Mouse (Mus musculus) left cerebral cortex, adult 18-20 months (tissue): Measurements from ENCODE around the gene Mrpl9. TPM values are rescaled to one million over a fixed set of nuclear protein-coding genes. Genes with fewer than 3 reads are reported as not detected.
A peak's percentile ranks its signal among the peaks of the same experiment; 100 is the strongest.

ENCODE experiments used
- DNase-seq, 2 experiments: peaks; one replicate each; pipeline ENCODE4 v3.0.0; 2021 to 2022; ENCODE audit warnings: low spot score in 2 of 2, mixed read lengths in 1 of 2
- total RNA-seq, 2 experiments: library from RNA; stranded (reverse); gene quantifications; 2 replicates each; pipeline ENCODE4 v1.2.3; 2021

Mrpl9 gene
- total RNA-seq, 2 experiments from 2014 or later = 36.9 to 37.1 TPM

GRCm38 (mm10) chr3:94463926-94464578 lies 20.9 kb downstream of the Mrpl9 start:
- DNase-seq = no peak

GRCm38 (mm10) chr3:94465632-94466430 lies 22.7 kb downstream of the Mrpl9 start:
- DNase-seq = peak in 1 of 2 experiments; percentile 72

GRCm38 (mm10) chr3:94468931-94469330 lies 25.8 kb downstream of the Mrpl9 start:
- no peak for DNase-seq

- DNase-seq = peak in 1 of 2 experiments; percentile 31
These were observed 29.5 kb downstream of the Mrpl9 start for GRCm38 (mm10) chr3:94472447-94473114.

GRCm38 (mm10) chr3:94473115-94473505 lies 30.0 kb downstream of the Mrpl9 start:
- no peak for DNase-seq

GRCm38 (mm10) chr3:94473567-94474232 lies 30.6 kb downstream of the Mrpl9 start:
- DNase-seq = no peak

- no peak for DNase-seq
These were observed 33.4 kb downstream of the Mrpl9 start for GRCm38 (mm10) chr3:94476301-94477035.

GRCm38 (mm10) chr3:94477444-94477843 lies 34.3 kb downstream of the Mrpl9 start:
- DNase-seq = peak in 1 of 2 experiments; percentile 54

GRCm38 (mm10) chr3:94477981-94478422 lies 34.9 kb downstream of the Mrpl9 start, which contains the start of gene Celf3:
Gene Celf3, plus strand, starts transcription at chr3:94478295.
- peak; percentile 72 to 78 for DNase-seq

GRCm38 (mm10) chr3:94478591-94479169 lies 35.6 kb downstream of the Mrpl9 start:
- no peak for DNase-seq

- DNase-seq = no peak
These were observed 36.4 kb downstream of the Mrpl9 start for GRCm38 (mm10) chr3:94479564-94479963.

GRCm38 (mm10) chr3:94480291-94480884 lies 37.3 kb downstream of the Mrpl9 start, which contains the start of gene Riiad1:
Gene Riiad1, minus strand, starts transcription at chr3:94480341.
- DNase-seq = peak in 1 of 2 experiments; percentile 39

GRCm38 (mm10) chr3:94481429-94481828 lies 38.3 kb downstream of the Mrpl9 start:
- DNase-seq = no peak

- DNase-seq = no peak
These were observed 39.8 kb downstream of the Mrpl9 start for GRCm38 (mm10) chr3:94482764-94483385.

- DNase-seq = peak; percentile 94 to 97
These were observed 40.8 kb downstream of the Mrpl9 start for GRCm38 (mm10) chr3:94483790-94484439.

- no peak for DNase-seq
These were observed 42.8 kb downstream of the Mrpl9 start for GRCm38 (mm10) chr3:94485922-94486321.

- DNase-seq = peak in 1 of 2 experiments; percentile 41
These were observed 44.5 kb downstream of the Mrpl9 start for GRCm38 (mm10) chr3:94487581-94487980.

GRCm38 (mm10) chr3:94497162-94497561 lies 54.0 kb downstream of the Mrpl9 start:
- DNase-seq = no peak
